Mouse (Mus musculus) liver, adult 2 months (tissue): ENCODE results near the gene Mlst8.

Source experiments
- CTCF ChIP-seq: fragments of 200-500 bp; IDR thresholded peaks from 2 replicates; pipeline ENCODE4 v1.5.1; 2011; ENCODE audit warnings: low read depth, low read length, control low read depth
- POLR2A ChIP-seq: fragments of 200-500 bp; IDR thresholded peaks from 2 replicates; pipeline ENCODE4 v1.6.1; 2011; ENCODE audit warnings: low read length, control low read depth; ENCODE audit not compliant: insufficient read depth; ENCODE audit errors: extremely low read depth

GRCm38 (mm10) chr17:24494627-24495335 is 15.9 kb upstream of the Mlst8 start:
- TF ChIP-seq CTCF (peak; percentile 33; the same call in 1 of the 2 replicates), POLR2A (no peak)
